Mouse (Mus musculus) neural tube, embryonic 15.5 days (tissue): ENCODE data around the gene Mturn. TPM values are rescaled to one million over a fixed set of nuclear protein-coding genes. Genes with fewer than 3 reads are reported as not detected.

Source experiments
- ATAC-seq: fragments of 200-750 bp; cut with Nextera tagmentation; 2 replicates; pipeline ENCODE4 v1.8.0; 2017; ENCODE audit warnings: mild to moderate bottlenecking, moderate TSS enrichment, moderate library complexity; ENCODE audit not compliant: low FRiP score
- H3K27ac ChIP-seq: fragments of 300-500 bp; sonication (generic); replicated peaks from 2 replicates; pipeline ENCODE4 v1.5.1; 2015; ENCODE audit warnings: mild to moderate bottlenecking, inconsistent platforms
- H3K27me3 ChIP-seq: fragments of 300-500 bp; sonication (generic); replicated peaks from 2 replicates; pipeline ENCODE4 v1.6.1; 2015; ENCODE audit warnings: inconsistent platforms
- H3K36me3 ChIP-seq: fragments of 300-500 bp; sonication (generic); 2 replicates; pipeline ENCODE4 v1.6.1; 2015; ENCODE audit warnings: inconsistent platforms
- H3K4me1 ChIP-seq: fragments of 300-500 bp; sonication (generic); 2 replicates; pipeline ENCODE4 v1.6.1; 2015; ENCODE audit warnings: inconsistent platforms
- H3K4me2 ChIP-seq: fragments of 300-500 bp; sonication (generic); 2 replicates; pipeline ENCODE4 v1.6.1; 2015; ENCODE audit warnings: inconsistent platforms, mild to moderate bottlenecking, moderate library complexity
- H3K4me3 ChIP-seq: fragments of 300-500 bp; sonication (generic); replicated peaks from 2 replicates; pipeline ENCODE4 v1.5.1; 2015; ENCODE audit warnings: mild to moderate bottlenecking, inconsistent platforms
- H3K9ac ChIP-seq: fragments of 300-500 bp; sonication (generic); replicated peaks from 2 replicates; pipeline ENCODE4 v1.6.1; 2015; ENCODE audit warnings: mild to moderate bottlenecking, inconsistent platforms
- H3K9me3 ChIP-seq: fragments of 300-500 bp; sonication (generic); replicated peaks from 2 replicates; pipeline ENCODE4 v1.6.1; 2016; ENCODE audit warnings: inconsistent platforms
- WGBS: fragments of 180-500 bp; shearing (Covaris S2); methylation state at CpG from one replicate; pipeline ENCODE4 v1.1.7; 2015; ENCODE audit warnings: mixed read lengths; 5-methylcytosine and 5-hydroxymethylcytosine counted together
- polyA plus RNA-seq: library from polyadenylated mRNA; unstranded; fragments of >200 nt; fragmentation: Nextera tagmentation; extraction: Ambion mirVana; gene quantifications from 2 replicates; pipeline ENCODE4 v1.2.1, GENCODE M21; 2015

The Mturn gene
- polyA plus RNA-seq, 1 experiment from 2014 or later: 75.0 TPM

- Histone ChIP-seq H3K36me3 (no peaks in the 10 kb centered on the region), H3K9me3 (no peaks in the 10 kb centered on the region), H3K27ac (no peak overlapping the region), H3K9ac (no peak overlapping the region), H3K4me2 (no peak overlapping the region), H3K4me3 (no peak overlapping the region), H3K27me3 (no peaks in the 10 kb centered on the region), H3K4me1 (peaks cover 6% of the 10 kb centered on the region; the same call in 1 of the 2 replicates)
- WGBS: 84% methylated on average over 15 of the region's 15 CpGs
- no peak for ATAC-seq
Measured at GRCm38 (mm10) chr6:54718779-54719685, 37.6 kb downstream of the Mturn start.

GRCm38 (mm10) chr6:54719686-54720310 is 38.4 kb downstream of the Mturn start:
- H3K9ac ChIP-seq: no peak overlapping the region
- H3K9me3 ChIP-seq: no peaks in the 10 kb centered on the region
- 37% methylated on average over 14 of the region's 14 CpGs for WGBS
- peaks cover 6% of the 10 kb centered on the region; the same call in 1 of the 2 replicates for H3K4me1 ChIP-seq
- H3K27me3 ChIP-seq: no peaks in the 10 kb centered on the region
- H3K27ac ChIP-seq: no peak overlapping the region
- no peak overlapping the region for H3K4me2 ChIP-seq
- no peak overlapping the region for H3K4me3 ChIP-seq
- no peak for ATAC-seq
- no peaks in the 10 kb centered on the region for H3K36me3 ChIP-seq

- Histone ChIP-seq H3K4me1 (peaks cover 6% of the 10 kb centered on the region; the same call in 1 of the 2 replicates), H3K4me3 (no peak overlapping the region), H3K4me2 (no peak overlapping the region), H3K9me3 (no peaks in the 10 kb centered on the region), H3K27me3 (no peaks in the 10 kb centered on the region), H3K9ac (no peak overlapping the region), H3K36me3 (no peaks in the 10 kb centered on the region), H3K27ac (no peak overlapping the region)
- no peak for ATAC-seq
- 59% methylated on average over 9 of the region's 9 CpGs for WGBS
Measured at GRCm38 (mm10) chr6:54720512-54721251, 39.3 kb downstream of the Mturn start.

- no peak for ATAC-seq
- Histone ChIP-seq H3K9ac (no peak overlapping the region), H3K9me3 (no peaks in the 10 kb centered on the region), H3K36me3 (no peaks in the 10 kb centered on the region), H3K27ac (no peak overlapping the region), H3K4me3 (no peak overlapping the region), H3K4me2 (no peak overlapping the region), H3K27me3 (no peaks in the 10 kb centered on the region), H3K4me1 (peaks cover 6% of the 10 kb centered on the region; the same call in 1 of the 2 replicates)
- WGBS: 94% methylated on average over 4 of the region's 4 CpGs
Measured at GRCm38 (mm10) chr6:54721252-54721635, 39.8 kb downstream of the Mturn start.

GRCm38 (mm10) chr6:54726309-54726708 is 44.9 kb downstream of the Mturn start:
- no peaks in the 10 kb centered on the region for H3K9me3 ChIP-seq
- WGBS: 94% methylated on average over 6 of the region's 6 CpGs
- no peaks in the 10 kb centered on the region for H3K4me1 ChIP-seq
- H3K9ac ChIP-seq: no peak overlapping the region
- no peak overlapping the region for H3K27ac ChIP-seq
- no peak for ATAC-seq
- no peak overlapping the region for H3K4me2 ChIP-seq
- H3K36me3 ChIP-seq: no peaks in the 10 kb centered on the region
- no peak overlapping the region for H3K4me3 ChIP-seq
- H3K27me3 ChIP-seq: no peaks in the 10 kb centered on the region

- Histone ChIP-seq H3K27me3 (no peaks in the 10 kb centered on the region), H3K4me1 (no peaks in the 10 kb centered on the region), H3K36me3 (no peaks in the 10 kb centered on the region), H3K4me2 (no peak overlapping the region), H3K9ac (no peak overlapping the region), H3K9me3 (no peaks in the 10 kb centered on the region), H3K4me3 (no peak overlapping the region), H3K27ac (no peak overlapping the region)
- ATAC-seq: no peak
- 89% methylated on average over 6 of the region's 6 CpGs for WGBS
Measured at GRCm38 (mm10) chr6:54726796-54727195, 45.4 kb downstream of the Mturn start.

GRCm38 (mm10) chr6:54727416-54727815 is 46.0 kb downstream of the Mturn start:
- no peaks in the 10 kb centered on the region for H3K27me3 ChIP-seq
- no peak overlapping the region for H3K4me2 ChIP-seq
- no peak overlapping the region for H3K4me3 ChIP-seq
- no peak overlapping the region for H3K9ac ChIP-seq
- WGBS: 95% methylated on average over 5 of the region's 5 CpGs
- no peaks in the 10 kb centered on the region for H3K9me3 ChIP-seq
- no peak overlapping the region for H3K27ac ChIP-seq
- H3K4me1 ChIP-seq: no peaks in the 10 kb centered on the region
- no peaks in the 10 kb centered on the region for H3K36me3 ChIP-seq
- no peak for ATAC-seq

GRCm38 (mm10) chr6:54729451-54730105 is 48.2 kb downstream of the Mturn start:
- WGBS: 72% methylated on average over 2 of the region's 2 CpGs
- Histone ChIP-seq H3K9me3 (no peaks in the 10 kb centered on the region), H3K9ac (no peak overlapping the region), H3K4me3 (no peak overlapping the region), H3K27ac (no peak overlapping the region), H3K4me2 (no peak overlapping the region), H3K27me3 (no peaks in the 10 kb centered on the region), H3K36me3 (no peaks in the 10 kb centered on the region), H3K4me1 (no peaks in the 10 kb centered on the region)
- no peak for ATAC-seq

- Histone ChIP-seq H3K27ac (no peak overlapping the region), H3K4me2 (no peak overlapping the region), H3K4me1 (no peaks in the 10 kb centered on the region), H3K4me3 (no peak overlapping the region), H3K36me3 (no peaks in the 10 kb centered on the region), H3K9me3 (no peaks in the 10 kb centered on the region), H3K9ac (no peak overlapping the region), H3K27me3 (no peaks in the 10 kb centered on the region)
- whole genome bisulfite sequencing: 97% methylated on average over 3 of the region's 3 CpGs
- ATAC-seq: no peak
Measured at GRCm38 (mm10) chr6:54731726-54732125, 50.3 kb downstream of the Mturn start.

- Histone ChIP-seq H3K4me3 (no peak overlapping the region), H3K9me3 (no peaks in the 10 kb centered on the region), H3K36me3 (no peaks in the 10 kb centered on the region), H3K27me3 (no peaks in the 10 kb centered on the region), H3K9ac (no peak overlapping the region), H3K4me1 (no peaks in the 10 kb centered on the region), H3K4me2 (no peak overlapping the region), H3K27ac (no peak overlapping the region)
- WGBS: 72% methylated on average over 7 of the region's 7 CpGs
- no peak for ATAC-seq
Measured at GRCm38 (mm10) chr6:54732721-54733120, 51.3 kb downstream of the Mturn start.

- ATAC-seq: no peak
- no peak overlapping the region for H3K9ac ChIP-seq
- no peaks in the 10 kb centered on the region for H3K36me3 ChIP-seq
- H3K9me3 ChIP-seq: no peaks in the 10 kb centered on the region
- 81% methylated on average over 9 of the region's 9 CpGs for WGBS
- no peak overlapping the region for H3K4me2 ChIP-seq
- H3K4me1 ChIP-seq: no peaks in the 10 kb centered on the region
- no peak overlapping the region for H3K4me3 ChIP-seq
- no peak overlapping the region for H3K27ac ChIP-seq
- no peaks in the 10 kb centered on the region for H3K27me3 ChIP-seq
Measured at GRCm38 (mm10) chr6:54736126-54736525, 54.7 kb downstream of the Mturn start.
